Mouse (Mus musculus): ENCODE measurements around the gene Gm21969. TPM values are rescaled to one million over a fixed set of nuclear protein-coding genes. Genes with fewer than 3 reads are reported as not detected.

Gm21969 gene
- total and polyA plus RNA-seq, 2 experiments from 2014 or later, result not detected

GRCm38 (mm10) chr4:139614524-139615260 is 11.7 kb downstream of the Gm21969 start:
- no peaks in the 10 kb centered on the region for H3K9me3 ChIP-seq (ENCODE audit: low read length)
- no peak overlapping the region for H3K4me2 ChIP-seq (ENCODE audit: low read depth)
- H3K27ac ChIP-seq (ENCODE audit: low read depth, low read length), result no peak overlapping the region
- H3K4me1 ChIP-seq (ENCODE audit: insufficient read depth), result no peaks in the 10 kb centered on the region
- no peak for TF ChIP-seq CTCF (IDR thresholded peaks at IDR 0.05; ENCODE audit: low read depth)
- peaks cover 19% of the 10 kb centered on the region for H3K36me3 ChIP-seq (ENCODE audit: insufficient read depth)
- H3K27me3 ChIP-seq (ENCODE audit: insufficient read depth, low read length), result no peaks in the 10 kb centered on the region
- H3K4me3 ChIP-seq (ENCODE audit: low read depth, low read length), result no peak overlapping the region
- no peak overlapping the region for H3K9ac ChIP-seq
- WGBS, result 87% methylated on average over 21 of the region's 21 CpGs
- DNase-seq (no peak), ATAC-seq (0 out of 2 replicates have a peak, but pooled peaks have one; percentile 17)

GRCm38 (mm10) chr4:139616276-139617000 is 13.5 kb downstream of the Gm21969 start:
- H3K4me1 ChIP-seq (ENCODE audit: insufficient read depth), result no peaks in the 10 kb centered on the region
- WGBS, result 11% methylated on average over 24 of the region's 24 CpGs
- no peak for TF ChIP-seq CTCF (IDR thresholded peaks at IDR 0.05; ENCODE audit: low read depth)
- H3K4me2 ChIP-seq (ENCODE audit: low read depth), result peak overlapping the region; percentile 51
- H3K4me3 ChIP-seq (ENCODE audit: low read depth, low read length), result peak overlapping the region; percentile 31
- H3K9me3 ChIP-seq (ENCODE audit: low read length), result no peaks in the 10 kb centered on the region
- H3K9ac ChIP-seq, result peak overlapping the region; percentile 37; the same call in 1 of the 2 replicates
- peak; percentile 56 for DNase-seq
- H3K27me3 ChIP-seq (ENCODE audit: insufficient read depth, low read length), result no peaks in the 10 kb centered on the region
- H3K27ac ChIP-seq (ENCODE audit: low read depth, low read length), result peak overlapping the region; percentile 22; the same call in 1 of the 2 replicates
- H3K36me3 ChIP-seq (ENCODE audit: insufficient read depth), result peaks cover 19% of the 10 kb centered on the region
- peak; percentile 81 for ATAC-seq

- 38% methylated on average over 3 of the region's 3 CpGs for WGBS
Measured at GRCm38 (mm10) chr4:139617001-139617364, 14.0 kb downstream of the Gm21969 start.

GRCm38 (mm10) chr4:139619765-139620164 is 16.8 kb downstream of the Gm21969 start:
- no peak overlapping the region for H3K27ac ChIP-seq (ENCODE audit: low read depth, low read length)
- H3K9ac ChIP-seq, result no peak overlapping the region
- H3K4me2 ChIP-seq (ENCODE audit: low read depth), result no peak overlapping the region
- 77% methylated on average over 6 of the region's 6 CpGs for WGBS
- TF ChIP-seq CTCF (IDR thresholded peaks at IDR 0.05; ENCODE audit: low read depth), result no peak
- DNase-seq (no peak), ATAC-seq (no peak)
- no peaks in the 10 kb centered on the region for H3K27me3 ChIP-seq (ENCODE audit: insufficient read depth, low read length)
- H3K4me3 ChIP-seq (ENCODE audit: low read depth, low read length), result no peak overlapping the region
- H3K9me3 ChIP-seq (ENCODE audit: low read length), result no peaks in the 10 kb centered on the region
- H3K36me3 ChIP-seq (ENCODE audit: insufficient read depth), result peaks cover 2% of the 10 kb centered on the region; the same call in 1 of the 2 replicates
- H3K4me1 ChIP-seq (ENCODE audit: insufficient read depth), result peaks cover 13% of the 10 kb centered on the region

More at GRCm38 (mm10) chr4:139617001-139617364, 14.0 kb downstream of the Gm21969 start:
- no peaks in the 10 kb centered on the region for H3K27me3 ChIP-seq (ENCODE audit: insufficient read depth, low read length)
- no peak for ATAC-seq
- no peak for TF ChIP-seq CTCF (IDR thresholded peaks at IDR 0.05; ENCODE audit: low read depth)
- H3K4me2 ChIP-seq (ENCODE audit: low read depth), result peak overlapping the region; percentile 51
- no peak overlapping the region for H3K9ac ChIP-seq
- H3K4me3 ChIP-seq (ENCODE audit: low read depth, low read length), result peak overlapping the region; percentile 31
- no peaks in the 10 kb centered on the region for H3K9me3 ChIP-seq (ENCODE audit: low read length)
- peak; percentile 30 for DNase-seq
- peaks cover 19% of the 10 kb centered on the region for H3K36me3 ChIP-seq (ENCODE audit: insufficient read depth)
- no peak overlapping the region for H3K27ac ChIP-seq (ENCODE audit: low read depth, low read length)
- 0 out of 2 replicates have a peak, but pooled peaks cover 5% of the 10 kb centered on the region for H3K4me1 ChIP-seq (ENCODE audit: insufficient read depth)

- peak within 1 kb of the TSS; percentile 85 for H3K4me3 ChIP-seq (ENCODE audit: low read depth, low read length)
- 3% methylated on average over 36 of the region's 38 CpGs for WGBS
- H3K27me3 ChIP-seq (ENCODE audit: insufficient read depth, low read length), result no peaks in the 10 kb centered on the region
- no peaks in the 10 kb centered on the region for H3K36me3 ChIP-seq (ENCODE audit: insufficient read depth)
- peak within 1 kb of the TSS; percentile 91 for H3K27ac ChIP-seq (ENCODE audit: low read depth, low read length)
- ATAC-seq (peak; percentile 100), DNase-seq (peak; percentile 98)
- peak within 1 kb of the TSS; percentile 83 for H3K4me2 ChIP-seq (ENCODE audit: low read depth)
- peaks cover 13% of the 10 kb centered on the region for H3K4me1 ChIP-seq (ENCODE audit: insufficient read depth)
- peak within 1 kb of the TSS; percentile 79 for H3K9ac ChIP-seq
- no peaks in the 10 kb centered on the region for H3K9me3 ChIP-seq (ENCODE audit: low read length)
- TF ChIP-seq CTCF (IDR thresholded peaks at IDR 0.05; ENCODE audit: low read depth), result peak; percentile 7
Measured at GRCm38 (mm10) chr4:139622373-139623282, 19.6 kb downstream of the Gm21969 start, which contains the start of gene Aldh4a1. Aldh4a1 (plus strand) TSS chr4:139622866.

- H3K4me1 ChIP-seq (ENCODE audit: insufficient read depth), result peaks cover 13% of the 10 kb centered on the region
- H3K4me3 ChIP-seq (ENCODE audit: low read depth, low read length), result peak overlapping the region; percentile 85
- no peaks in the 10 kb centered on the region for H3K36me3 ChIP-seq (ENCODE audit: insufficient read depth)
- H3K27ac ChIP-seq (ENCODE audit: low read depth, low read length), result peak overlapping the region; percentile 91; the same call in 1 of the 2 replicates
- WGBS, result 22% methylated on average over 21 of the region's 21 CpGs
- H3K9ac ChIP-seq, result peak overlapping the region; percentile 79
- no peak for TF ChIP-seq CTCF (IDR thresholded peaks at IDR 0.05; ENCODE audit: low read depth)
- H3K27me3 ChIP-seq (ENCODE audit: insufficient read depth, low read length), result no peaks in the 10 kb centered on the region
- DNase-seq (no peak), ATAC-seq (no peak)
- no peaks in the 10 kb centered on the region for H3K9me3 ChIP-seq (ENCODE audit: low read length)
- peak overlapping the region; percentile 83 for H3K4me2 ChIP-seq (ENCODE audit: low read depth)
Measured at GRCm38 (mm10) chr4:139623434-139624115, 20.6 kb downstream of the Gm21969 start.

Measured in forebrain, postnatal 0 days (tissue).